Mouse (Mus musculus) olfactory bulb, adult 2 months (tissue): ENCODE measurements at regions not wholly inside any gene's neighbourhood (a gene's known extent, or its start where the extent isn't known, plus 50 kb on each side); places are given as distances from the start of the nearest gene placed in this dataset.

ENCODE experiments used
- CTCF ChIP-seq: fragments of 200-500 bp; IDR thresholded peaks from 2 replicates; pipeline ENCODE4 v1.5.1; 2012; ENCODE audit warnings: low read depth, mild to moderate bottlenecking, low read length, moderate library complexity; ENCODE audit not compliant: insufficient read depth
- POLR2A ChIP-seq: fragments of 200-500 bp; IDR thresholded peaks from 2 replicates; pipeline ENCODE4 v1.6.1; 2012; ENCODE audit warnings: mild to moderate bottlenecking, low read depth, low read length, moderate library complexity; ENCODE audit not compliant: insufficient read depth

- TF ChIP-seq POLR2A, result no peak
- no peak for TF ChIP-seq CTCF
Observed at GRCm38 (mm10) chr4:140383596-140383995, 137.0 kb upstream of the Igsf21 start.
